Mouse (Mus musculus) spleen, postnatal 4 days (tissue): ENCODE data around the gene Cdc6.
"Not testable (repeated sequence)": the region's sequence is repeated elsewhere in the genome, so short reads cannot be mapped to it uniquely, and the experiment has no call there.

ENCODE experiments used
- DNase-seq, 2 experiments: peaks; one replicate each; pipeline ENCODE4 v3.0.0; 2022; ENCODE audit warnings: low spot score in 2 of 2

Gene Cdc6

GRCm38 (mm10) chr11:98909654-98910053 is 2.1 kb downstream of the Cdc6 start:
- peak; percentile 77 to 84 for DNase-seq

DNA sequence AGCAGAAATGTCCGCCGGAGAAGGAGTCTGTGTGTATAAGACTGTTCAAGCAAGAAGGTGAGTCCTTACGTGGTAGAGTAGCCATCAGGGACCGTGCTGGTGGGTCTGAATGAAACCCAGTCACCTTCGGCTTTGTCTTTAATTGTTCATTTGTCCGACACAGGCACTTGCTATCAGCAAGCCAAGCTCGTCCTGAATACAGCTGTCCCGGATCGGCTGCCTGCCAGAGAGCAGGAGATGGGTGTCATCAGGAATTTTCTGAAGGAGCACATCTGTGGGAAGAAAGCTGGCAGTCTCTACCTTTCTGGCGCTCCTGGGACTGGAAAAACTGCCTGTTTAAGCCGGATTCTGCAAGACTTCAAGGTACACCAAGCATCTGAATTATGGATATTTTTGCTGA is 2.8 kb downstream of the Cdc6 start:
- no peak for DNase-seq

- DNase-seq = no peak
Observed at GRCm38 (mm10) chr11:98911498-98911897, 3.9 kb downstream of the Cdc6 start.

DNA sequence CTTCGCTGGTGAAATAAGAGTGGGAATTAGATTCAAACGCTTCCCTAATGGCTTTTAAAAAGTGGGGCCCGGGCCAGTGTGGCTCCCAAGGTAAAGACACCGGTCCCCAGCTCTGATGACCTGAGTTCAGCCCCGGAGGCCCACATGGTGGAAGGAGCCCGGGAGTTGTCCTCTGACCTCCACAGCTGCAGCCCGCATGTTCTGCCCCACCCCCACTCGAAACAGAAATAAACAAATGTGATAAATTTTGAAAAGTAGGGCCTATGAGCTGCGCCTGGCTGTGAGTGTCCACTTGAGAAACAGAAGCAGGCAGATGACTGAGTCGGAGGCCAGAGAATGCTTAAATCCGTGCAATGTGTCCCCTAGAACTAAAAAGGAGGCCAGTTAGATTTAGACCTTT is 6.6 kb downstream of the Cdc6 start:
- no peak for DNase-seq

DNA sequence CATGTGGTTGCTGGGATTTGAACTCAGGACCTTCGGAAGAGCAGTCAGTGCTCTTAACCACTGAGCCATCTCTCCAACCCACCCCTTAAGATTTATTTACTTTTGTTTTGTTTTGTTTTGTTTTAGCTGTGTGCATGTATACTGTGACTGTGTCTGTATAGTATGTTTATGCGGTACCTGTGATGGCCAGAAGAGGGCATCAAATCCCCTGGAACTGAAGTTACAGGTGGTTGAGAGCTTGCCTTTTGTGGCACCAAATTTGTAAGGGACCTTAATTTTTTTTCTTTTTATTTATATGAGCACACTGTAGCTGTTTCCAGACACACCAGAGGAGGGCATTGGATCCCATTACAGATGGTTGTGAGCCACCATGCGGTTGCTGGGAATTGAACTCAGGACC is 8.8 kb downstream of the Cdc6 start:
- DNase-seq = peak in 1 of 2 experiments; percentile 74

GRCm38 (mm10) chr11:98917428-98918005 is 9.9 kb downstream of the Cdc6 start:
- DNase-seq = no peak

- DNase-seq = peak; percentile 51 to 77
Observed at GRCm38 (mm10) chr11:98918231-98918630, 10.6 kb downstream of the Cdc6 start.

DNA sequence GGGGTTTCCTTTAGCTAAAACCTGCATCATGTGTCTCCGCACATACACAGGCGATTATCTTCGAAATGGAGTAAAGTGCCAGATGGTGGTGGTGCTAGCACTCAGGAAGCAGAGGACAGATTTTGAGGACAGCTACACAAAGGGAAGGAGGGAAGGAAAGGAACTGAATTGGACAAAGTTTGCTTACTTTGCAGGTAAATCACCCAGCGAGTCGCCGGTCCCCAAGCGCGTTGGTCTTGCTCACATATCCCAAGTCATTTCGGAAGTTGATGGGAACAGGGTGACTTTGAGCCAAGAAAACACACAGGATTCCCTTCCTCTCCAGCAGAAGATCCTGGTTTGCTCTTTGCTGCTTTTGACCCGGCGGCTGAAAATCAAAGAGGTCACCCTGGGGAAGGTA is 11.4 kb downstream of the Cdc6 start:
- DNase-seq = no peak

GRCm38 (mm10) chr11:98921813-98922212 is 14.2 kb downstream of the Cdc6 start:
- not testable (repeated sequence) for DNase-seq

DNA sequence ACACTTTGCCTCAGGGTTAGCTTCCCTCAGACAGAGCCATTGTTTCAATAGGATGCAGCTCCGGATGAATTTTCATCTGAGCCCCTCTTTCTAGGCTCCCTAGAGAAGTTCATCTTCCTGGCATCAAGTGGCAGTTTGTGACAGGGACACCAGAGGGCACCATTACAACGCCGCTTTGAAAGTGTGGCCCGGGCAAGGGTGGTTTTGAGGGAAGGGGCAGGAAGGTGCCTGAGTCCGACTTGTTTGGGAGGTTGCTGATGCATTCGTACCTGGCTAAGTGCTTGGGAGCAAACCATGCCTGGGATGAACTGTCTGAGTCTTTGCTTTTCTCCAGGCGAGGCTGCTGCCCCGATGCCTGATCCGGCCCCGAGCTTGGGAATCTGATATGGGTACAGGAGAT is 14.7 kb downstream of the Cdc6 start:
- peak in 1 of 2 experiments; percentile 55 for DNase-seq

GRCm38 (mm10) chr11:98922851-98923711 is 15.5 kb downstream of the Cdc6 start:
- not testable (repeated sequence) for DNase-seq

GRCm38 (mm10) chr11:98924633-98925175 is 17.1 kb downstream of the Cdc6 start:
- peak in 1 of 2 experiments; percentile 65 for DNase-seq

GRCm38 (mm10) chr11:98925265-98925721 is 17.7 kb downstream of the Cdc6 start:
- peak in 1 of 2 experiments; percentile 60 for DNase-seq

GRCm38 (mm10) chr11:98925868-98926311 is 18.3 kb downstream of the Cdc6 start:
- DNase-seq = peak in 1 of 2 experiments; percentile 68

GRCm38 (mm10) chr11:98926553-98926952 is 19.0 kb downstream of the Cdc6 start:
- no peak for DNase-seq

DNA sequence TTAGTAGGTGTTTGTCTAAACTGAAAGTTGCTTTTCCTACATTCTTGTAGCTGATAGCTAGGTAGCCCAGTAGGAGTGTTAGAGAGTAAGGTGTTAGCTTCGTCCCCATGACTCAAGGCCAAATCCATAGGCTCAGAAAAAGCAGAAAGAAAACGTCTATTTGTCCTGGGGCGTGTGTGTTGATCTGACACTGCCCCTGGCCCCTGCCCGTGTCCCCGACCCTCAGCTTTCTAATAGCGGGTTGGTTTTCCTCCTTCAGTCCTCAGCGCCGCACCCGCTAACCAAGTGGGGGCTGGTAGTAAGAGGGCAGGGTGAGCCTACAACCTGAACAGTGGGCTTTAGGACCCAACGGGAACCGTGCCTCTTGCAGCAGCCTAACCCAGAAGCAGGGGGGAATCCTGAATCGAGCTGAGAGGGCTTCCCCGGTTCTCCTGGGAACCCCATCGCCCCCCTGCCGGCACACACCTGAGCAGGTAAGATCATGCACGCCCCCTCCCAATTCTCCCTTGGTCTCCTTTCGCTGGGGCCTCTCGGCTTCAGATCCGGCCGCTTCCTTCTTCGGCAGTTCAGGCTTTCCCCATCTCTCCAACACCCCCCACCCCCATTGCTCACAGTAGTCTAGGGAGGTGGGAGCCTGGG is 20.0 kb downstream of the Cdc6 start, which contains the start of gene Rara:
Gene Rara, plus strand, starts transcription at position 381 of the 639 bp plus-strand sequence.
- peak in 1 of 2 experiments; percentile 64 for DNase-seq

DNA sequence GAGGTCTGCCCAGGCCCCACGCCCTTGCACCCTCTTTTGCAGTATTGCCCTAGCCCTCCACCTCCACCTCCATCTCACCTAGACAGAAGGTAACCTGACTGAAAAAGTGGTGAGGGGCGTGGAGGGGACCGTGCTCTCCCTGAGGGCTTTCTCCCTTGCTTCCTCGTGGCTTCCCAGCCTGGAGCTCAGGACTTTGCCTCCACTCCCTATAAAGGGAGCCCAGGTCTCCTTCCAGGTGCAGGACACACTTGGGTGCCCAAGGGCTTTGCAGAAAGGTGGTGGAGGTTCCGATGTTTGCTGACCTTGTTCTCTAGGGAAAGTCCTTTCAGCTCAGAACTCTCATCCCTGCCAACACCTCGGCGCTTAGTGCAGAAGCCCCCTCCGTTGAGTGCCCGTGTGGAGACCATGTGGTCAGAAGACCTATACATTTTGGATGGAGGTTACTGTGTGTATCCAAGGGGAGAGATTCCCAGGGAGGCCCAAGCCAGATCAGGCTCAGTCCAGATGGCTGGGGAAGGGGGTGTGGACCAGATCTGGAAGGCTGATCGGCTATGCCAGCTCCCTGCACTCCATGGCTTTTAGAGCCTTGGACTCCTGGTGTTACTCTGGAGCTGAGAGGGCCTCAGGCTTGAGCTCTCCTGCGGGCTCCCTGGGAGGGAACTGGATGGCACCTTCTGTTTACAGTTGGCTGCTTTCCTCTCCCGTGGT is 20.7 kb downstream of the Cdc6 start:
- DNase-seq = peak in 1 of 2 experiments; percentile 60

DNA sequence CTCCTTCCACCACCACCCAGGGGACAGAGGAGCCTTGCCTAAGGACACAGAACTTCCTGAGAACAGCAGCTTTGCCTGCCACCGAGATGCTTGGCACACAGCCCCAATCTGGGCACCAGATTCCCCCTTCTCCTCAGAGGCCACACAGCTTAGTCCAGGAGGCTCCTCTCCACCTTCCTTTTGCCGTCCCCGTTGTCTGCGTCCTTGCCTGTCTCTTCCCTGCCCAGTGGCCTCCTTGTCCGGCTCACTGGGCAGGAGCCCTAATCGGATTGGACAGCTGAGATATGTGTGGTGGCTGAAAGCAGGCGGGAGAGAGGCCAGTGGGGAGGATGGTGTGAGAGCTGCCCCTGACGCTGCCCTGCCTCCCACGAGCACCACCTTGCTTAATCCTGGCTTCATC is 21.9 kb downstream of the Cdc6 start:
- DNase-seq = no peak

DNA sequence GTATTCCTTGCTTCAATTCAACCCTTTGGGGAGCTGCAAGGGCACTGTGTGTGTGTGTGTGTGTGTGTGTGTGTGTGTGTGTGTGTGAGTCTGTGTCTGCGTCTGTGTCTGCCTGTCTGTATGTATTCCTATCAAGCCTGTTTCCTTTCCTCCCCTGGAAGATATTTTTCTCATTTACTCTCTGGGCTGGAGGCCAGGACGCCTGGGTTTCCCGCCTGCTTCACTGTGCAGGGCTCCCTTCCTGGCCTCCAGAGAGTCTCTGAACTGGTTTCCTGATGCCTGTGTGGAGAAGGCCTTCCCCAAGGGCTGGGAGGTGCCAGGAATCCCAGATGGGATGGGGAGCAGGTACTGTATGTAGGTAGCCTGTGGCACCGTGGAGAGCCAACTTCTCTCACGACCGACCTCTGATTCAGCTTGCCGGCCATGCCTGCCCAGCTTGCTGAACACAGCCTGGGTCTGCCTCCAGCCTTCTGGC is 22.6 kb downstream of the Cdc6 start:
- no peak for DNase-seq

DNA sequence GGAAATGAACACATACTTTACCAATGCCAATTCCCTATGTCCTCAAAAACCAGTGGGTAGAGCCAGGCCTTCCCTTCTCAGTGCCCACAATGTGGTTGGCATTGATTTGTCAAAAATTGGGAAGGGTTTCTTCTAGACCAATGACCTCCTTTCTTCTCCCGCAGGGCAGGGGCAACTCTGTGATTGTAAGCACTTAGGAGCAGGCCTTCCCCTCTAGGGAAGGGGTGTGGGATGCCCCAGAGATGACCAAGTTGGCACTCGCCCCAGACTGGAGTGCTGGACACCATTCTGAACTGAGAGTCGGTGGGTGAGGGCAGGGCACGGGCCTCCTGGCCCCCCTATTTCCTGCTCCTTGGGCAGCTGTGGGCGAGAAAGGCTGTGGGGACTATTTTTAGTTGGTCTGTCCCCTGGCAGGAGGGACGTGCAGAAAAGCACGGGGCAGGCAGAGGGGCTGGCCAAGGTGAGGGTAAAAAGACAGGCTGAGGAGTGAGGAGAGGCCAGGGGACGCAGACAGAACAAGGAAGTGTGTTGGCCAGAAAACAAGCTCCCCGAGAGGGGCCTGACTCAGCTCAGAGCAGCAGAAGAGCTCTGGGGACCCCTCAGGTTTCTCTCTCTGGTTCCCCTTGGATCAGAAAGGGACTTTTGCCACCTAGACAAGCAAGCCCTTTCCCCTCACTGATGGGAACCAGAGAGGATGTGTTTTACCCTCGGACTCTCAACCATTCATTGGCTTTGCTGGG is 23.3 kb downstream of the Cdc6 start:
- DNase-seq = no peak
